15 mouse cellular contexts compared by ENCODE assay signal in genomic region chr1:133940481-133941092, GRCm38 (mm10). TPM values are rescaled to one million over a fixed set of nuclear protein-coding genes. Genes with fewer than 3 reads are reported as not detected.
"Had no signal": no experiment of that assay in that cellular context is flagged by ENCODE, and none has a peak within 500 bp of the region (broad histone marks: within the 10 kb centered on the region; RNA-seq: fewer than 3 reads in every experiment).

No protein-coding gene starts in this region.

- H3K4me3 ChIP-seq: layer of hippocampus, adult 2 months; left cerebral cortex, adult 2 months; limb, embryonic 12.5 days; midbrain, embryonic 10.5 days had no signal

- ATAC-seq: midbrain, embryonic 16.5 days had no signal

- H3K36me3 ChIP-seq: limb, embryonic 12.5 days; midbrain, embryonic 10.5 days had no signal

- H3K4me1 ChIP-seq: midbrain, embryonic 10.5 days had no signal

- H3K27ac ChIP-seq: layer of hippocampus, adult 2 months; left cerebral cortex, adult 2 months; limb, embryonic 12.5 days; liver, embryonic 14.5 days; midbrain, embryonic 10.5 days had no signal

- DNase-seq: kidney, adult 18-20 months; kidney, postnatal 10 days; kidney, postnatal 4 days; lung, adult 18-20 months; right cerebral cortex, postnatal 25 days; thymus, postnatal 4 days had no signal

- H3K9ac ChIP-seq: limb, embryonic 12.5 days; liver, embryonic 14.5 days had no signal

RNA-seq across cellular contexts. Expression of gene Optc, which starts 32.8 kb away (rescaled TPM):
- total RNA-seq: liver, adult 2 months; megakaryocyte, adult 5-6 weeks had no signal
- polyA plus RNA-seq: kidney, embryonic 14.5 days; liver, adult 2 months had no signal
